Mouse (Mus musculus): ENCODE measurements around the gene Mllt3. TPM values are rescaled to one million over a fixed set of nuclear protein-coding genes. Genes with fewer than 3 reads are reported as not detected.
A peak's percentile ranks its signal among the peaks of the same experiment; 100 is the strongest.

Mllt3 gene
- polyA plus RNA-seq, 1 experiment from 2014 or later, result 104 TPM

GRCm38 (mm10) chr4:87723448-87723847, 309.7 kb downstream of the Mllt3 start:
- 24% methylated on average over 6 of the region's 6 CpGs for WGBS
- Histone ChIP-seq H3K27ac (replicated peaks; ENCODE audit: low read depth, low read length) (no peak overlapping the region), H3K9me3 (ENCODE audit: control insufficient read depth, low read length) (no peaks in the 10 kb centered on the region), H3K4me2 (ENCODE audit: low read length) (no peak overlapping the region), H3K9ac (replicated peaks; ENCODE audit: low read length) (no peak overlapping the region), H3K4me3 (replicated peaks; ENCODE audit: low read depth, low read length) (no peak overlapping the region), H3K4me1 (ENCODE audit: control insufficient read depth, insufficient read depth, low read length) (no peaks in the 10 kb centered on the region; the same call in 1 of the 2 replicates), H3K36me3 (ENCODE audit: control insufficient read depth, insufficient read depth, low read length) (no peaks in the 10 kb centered on the region), H3K27me3 (ENCODE audit: control insufficient read depth, insufficient read depth, low read length) (no peaks in the 10 kb centered on the region)
- no peak; the same call in 1 of the 2 replicates for ATAC-seq (ENCODE audit: low FRiP score, low TSS enrichment)
- DNase-seq, result peak; percentile 53

Other genes starting within 250 kb of the Mllt3 start
- 12.2 and 17.3 TPM in 2 replicates for gene Focad, start 61.3 kb upstream of the Mllt3 start, polyA plus RNA-seq (2014; fragmentation: Nextera tagmentation; extraction: Ambion mirVana)